8 mouse cellular contexts compared by ENCODE assay signal in the genomic region with DNA sequence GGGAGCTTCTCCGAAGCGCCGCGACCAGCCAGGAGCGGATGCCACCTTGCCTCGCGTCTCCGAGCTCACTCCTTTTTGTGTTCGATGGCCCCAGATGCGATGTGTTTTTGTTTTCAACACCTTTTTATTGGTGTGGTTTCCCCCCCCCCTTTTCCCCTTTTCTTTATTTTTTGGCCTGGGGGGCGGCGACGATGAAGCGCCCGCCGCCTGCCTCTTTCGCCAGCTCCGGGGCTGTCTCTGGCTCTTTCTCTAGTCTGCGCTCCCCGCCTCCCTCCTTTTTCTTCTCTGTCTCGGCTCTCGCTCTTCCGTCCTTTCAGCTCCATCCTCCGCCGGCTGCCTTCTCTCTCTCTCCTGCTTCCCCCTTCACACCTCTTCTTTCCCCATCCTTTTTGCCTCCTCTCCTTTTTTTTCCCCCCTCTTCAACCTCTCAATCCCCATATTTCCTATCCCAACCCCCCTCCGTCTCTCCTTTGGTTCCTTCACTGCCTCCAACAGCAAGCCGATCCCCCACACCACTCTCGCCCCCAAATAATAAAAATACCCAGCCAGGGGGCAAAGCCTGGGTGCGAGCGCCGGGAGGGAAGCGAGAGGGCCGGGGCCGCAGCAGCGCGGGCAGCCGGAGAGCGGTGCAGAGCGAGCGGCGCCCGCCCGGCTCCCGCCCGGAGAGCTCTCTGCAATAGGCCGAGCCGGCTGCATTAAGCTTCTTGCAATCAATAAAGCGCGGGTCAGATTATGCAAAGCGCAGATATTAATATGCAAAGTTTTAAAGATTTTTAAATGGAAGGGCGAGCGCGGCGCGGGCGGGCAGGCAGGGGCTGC. TPM values are rescaled to one million over a fixed set of nuclear protein-coding genes. Genes with fewer than 3 reads are reported as not detected.
A peak's percentile ranks its signal among the peaks of the same experiment; 100 is the strongest.
DNase-seq lines count a peak whose midpoint lies in the region; ATAC-seq and TF ChIP-seq lines count a peak whose summit lies in the region.

No protein-coding gene starts in this region.

- ATAC-seq in heart, embryonic 15.5 days (replicated peaks; ENCODE audit: insufficient number of reproducible peaks, insufficient read depth, low FRiP score, low read depth): peak; percentile 19; the same call in 1 of the 2 replicates
- peak; percentile 69 for ATAC-seq in embryonic facial prominence, embryonic 11.5 days (replicated peaks; ENCODE audit: insufficient number of reproducible peaks, low FRiP score, low TSS enrichment, low read depth)
- peak; percentile 72 for ATAC-seq in midbrain, postnatal 0 days (ENCODE audit: low FRiP score)
- ATAC-seq in monocyte, adult 5-6 weeks (replicated peaks; ENCODE audit: insufficient number of reproducible peaks, low FRiP score, low TSS enrichment, poor library complexity, severe bottlenecking): no peak
- no peak for ATAC-seq in inflammation-experienced regulatory T-cells, adult 6 months

- peak overlapping the region; percentile 52 for H3K4me3 ChIP-seq in heart, embryonic 15.5 days
- peak overlapping the region; percentile 77 to 88 for H3K4me3 ChIP-seq in ES-E14 (ENCODE audit: insufficient read depth in 1 of 2, low read depth in 1 of 2, low read length in 2 of 2, poor library complexity in 1 of 2, severe bottlenecking in 1 of 2)
- peak overlapping the region; percentile 51 for H3K4me3 ChIP-seq in embryonic facial prominence, embryonic 11.5 days (ENCODE audit: low read depth, low read length)
- peak overlapping the region; percentile 77 for H3K4me3 ChIP-seq in midbrain, postnatal 0 days (ENCODE audit: low read depth, low read length)

- H3K9ac ChIP-seq in heart, embryonic 15.5 days: no peak overlapping the region
- peak overlapping the region; percentile 64 for H3K9ac ChIP-seq in ES-E14 (ENCODE audit: insufficient read depth, low read depth, low read length, poor library complexity, severe bottlenecking)
- H3K9ac ChIP-seq in embryonic facial prominence, embryonic 11.5 days (replicated peaks; ENCODE audit: low read length): peak overlapping the region; percentile 43
- peak overlapping the region; percentile 95 for H3K9ac ChIP-seq in midbrain, postnatal 0 days (replicated peaks; ENCODE audit: low read length, poor library complexity, severe bottlenecking)

- H3K4me1 ChIP-seq in heart, embryonic 15.5 days (replicated peaks): peaks cover 25% of the 10 kb centered on the region
- peaks cover 0 to 3% of the 10 kb centered on the region in 2 experiments; a peak in 1 of 4 replicates for H3K4me1 ChIP-seq in ES-E14 (ENCODE audit: control insufficient read depth in 2 of 2, insufficient read depth in 2 of 2, low read length in 2 of 2, poor library complexity in 1 of 2)
- H3K4me1 ChIP-seq in embryonic facial prominence, embryonic 11.5 days (ENCODE audit: control insufficient read depth, insufficient read depth, low read length): peaks cover 4% of the 10 kb centered on the region
- peaks cover 12% of the 10 kb centered on the region for H3K4me1 ChIP-seq in midbrain, postnatal 0 days (ENCODE audit: insufficient read depth, low read length)

- WGBS in heart, embryonic 15.5 days: 1% methylated on average over 55 of the region's 56 CpGs
- under 1% methylated on average over 50 of the region's 56 CpGs for WGBS in embryonic facial prominence, embryonic 11.5 days
- under 1% methylated on average over 50 of the region's 56 CpGs for WGBS in midbrain, postnatal 0 days

- H3K9me3 ChIP-seq in heart, embryonic 15.5 days (replicated peaks): no peaks in the 10 kb centered on the region
- H3K9me3 ChIP-seq in ES-E14 (ENCODE audit: control insufficient read depth, insufficient read depth, low read depth, low read length): no peaks in the 10 kb centered on the region
- H3K9me3 ChIP-seq in embryonic facial prominence, embryonic 11.5 days (replicated peaks; ENCODE audit: control insufficient read depth, low read length): no peaks in the 10 kb centered on the region
- H3K9me3 ChIP-seq in midbrain, postnatal 0 days (ENCODE audit: low read length): no peaks in the 10 kb centered on the region

- H3K4me2 ChIP-seq in heart, embryonic 15.5 days: peak overlapping the region; percentile 75
- peak overlapping the region; percentile 92 for H3K4me2 ChIP-seq in embryonic facial prominence, embryonic 11.5 days (ENCODE audit: low read depth, low read length)
- peak overlapping the region; percentile 66 for H3K4me2 ChIP-seq in midbrain, postnatal 0 days (ENCODE audit: low read depth, low read length, poor library complexity, severe bottlenecking)

- no peak overlapping the region for H3K27ac ChIP-seq in heart, embryonic 15.5 days
- no peak overlapping the region for H3K27ac ChIP-seq in ES-E14 (ENCODE audit: insufficient read depth, low read depth, low read length, poor library complexity, severe bottlenecking)
- peak overlapping the region; percentile 31; the same call in 1 of the 2 replicates for H3K27ac ChIP-seq in embryonic facial prominence, embryonic 11.5 days (replicated peaks; ENCODE audit: low read depth, low read length)
- H3K27ac ChIP-seq in midbrain, postnatal 0 days (ENCODE audit: low read depth, low read length): peak overlapping the region; percentile 99

- DNase-seq in heart, adult 9 months (ENCODE audit: low spot score in 2 of 2): no peak
- DNase-seq in ES-E14 (ENCODE audit: low read depth, low spot score): no peak
- DNase-seq in embryonic facial prominence, embryonic 11.5 days (ENCODE audit: low spot score): peak; percentile 39
- DNase-seq in layer of hippocampus, adult 18-20 months (ENCODE audit: low spot score in 2 of 2): peak; percentile 23 to 44
- peak; percentile 53 for DNase-seq in midbrain, postnatal 0 days (ENCODE audit: low spot score)

- TF ChIP-seq CTCF in midbrain, postnatal 0 days (IDR thresholded peaks at IDR 0.05): no peak

- H3K36me3 ChIP-seq in heart, embryonic 15.5 days: no peaks in the 10 kb centered on the region
- no peaks in the 10 kb centered on the region for H3K36me3 ChIP-seq in ES-E14 (ENCODE audit: control insufficient read depth, insufficient read depth, low read length, poor library complexity, severe bottlenecking)
- H3K36me3 ChIP-seq in embryonic facial prominence, embryonic 11.5 days (replicated peaks; ENCODE audit: control insufficient read depth, insufficient read depth, low read depth, low read length): no peaks in the 10 kb centered on the region
- H3K36me3 ChIP-seq in midbrain, postnatal 0 days (ENCODE audit: insufficient read depth, low read length): no peaks in the 10 kb centered on the region

- in situ Hi-C loops in ES-E14 (cut with MboI; ENCODE audit: low sequenced_read_pairs in 2 of 2, unreplicated experiment in 2 of 2): no loop called here

- peaks cover 96% of the 10 kb centered on the region for H3K27me3 ChIP-seq in heart, embryonic 15.5 days
- H3K27me3 ChIP-seq in embryonic facial prominence, embryonic 11.5 days (ENCODE audit: control insufficient read depth, insufficient read depth, low read length): peaks cover 52% of the 10 kb centered on the region
- H3K27me3 ChIP-seq in midbrain, postnatal 0 days (ENCODE audit: insufficient read depth, low read length): peaks cover 4% of the 10 kb centered on the region; the same call in 1 of the 2 replicates

TF ChIP-seq in ES-E14, 5 proteins besides CTCF, POLR2A, EP300 and RAD21:
- no peak for TF ChIP-seq CHD2 (IDR thresholded peaks at IDR 0.05; ENCODE audit: low read depth, low read length)
- TF ChIP-seq HCFC1 (IDR thresholded peaks at IDR 0.05; ENCODE audit: borderline replicate concordance, insufficient read depth, low read length): no peak
TF ChIP-seq in ES-E14: peak in this region for 0.

RNA-seq across cellular contexts. Expression of a gene that starts 0.5 kb away (rescaled TPM):
- polyA plus RNA-seq in heart, embryonic 15.5 days (2015; fragmentation: Nextera tagmentation; extraction: Ambion mirVana): 0.49 and 1.9 TPM in 2 replicates
- 2.4 and 2.9 TPM in 2 replicates for total RNA-seq in ES-E14 (2012; rRNA removed)
- 4.2 and 9.8 TPM in 2 replicates for polyA plus RNA-seq in embryonic facial prominence, embryonic 11.5 days (2014; fragmentation: Nextera tagmentation; extraction: Ambion mirVana)
- 1 to 10 TPM; 6.9 to 8.1 TPM for total RNA-seq in layer of hippocampus, adult 18-20 months (2021)
- total RNA-seq in midbrain, postnatal 0 days (2014; rRNA removed): 7.6 and 9.0 TPM in 2 replicates
- polyA plus RNA-seq in midbrain, postnatal 0 days (2015; fragmentation: Nextera tagmentation; extraction: Ambion mirVana): 28.9 and 35.9 TPM in 2 replicates
- 35.8 to 70.4 TPM (median 38.0 TPM) in 3 replicates for total RNA-seq in monocyte, adult 5-6 weeks (2017)
- 10 to 100 TPM; 18.1 to 32.0 (median 30.0) TPM for polyA plus RNA-seq in inflammation-experienced regulatory T-cells, adult 6 months (2017; shearing (Covaris generic))

RNA-seq across cellular contexts. Expression of a gene that starts 41.4 kb away (rescaled TPM):
- 6.6 and 9.5 TPM in 2 replicates for polyA plus RNA-seq in heart, embryonic 15.5 days (2015; fragmentation: Nextera tagmentation; extraction: Ambion mirVana)
- total RNA-seq in ES-E14 (2012; rRNA removed): 22.8 and 31.3 TPM in 2 replicates
- polyA plus RNA-seq in embryonic facial prominence, embryonic 11.5 days (2014; fragmentation: Nextera tagmentation; extraction: Ambion mirVana): 7.7 and 7.9 TPM in 2 replicates
- 10 to 100 TPM; 26.8 to 29.9 TPM for total RNA-seq in layer of hippocampus, adult 18-20 months (2021)
- total RNA-seq in midbrain, postnatal 0 days (2014; rRNA removed): 25.9 and 27.8 TPM in 2 replicates
- polyA plus RNA-seq in midbrain, postnatal 0 days (2015; fragmentation: Nextera tagmentation; extraction: Ambion mirVana): 17.7 and 18.7 TPM in 2 replicates
- total RNA-seq in monocyte, adult 5-6 weeks (2017): 75.0 to 94.7 TPM (median 76.7 TPM) in 3 replicates
- polyA plus RNA-seq in inflammation-experienced regulatory T-cells, adult 6 months (2017; shearing (Covaris generic)): 10 to 100 TPM; 24.6 to 26.2 (median 25.0) TPM

RNA-seq across cellular contexts. Expression of a gene that starts 42.2 kb away (rescaled TPM):
- 1.7 and 2.9 TPM in 2 replicates for polyA plus RNA-seq in heart, embryonic 15.5 days (2015; fragmentation: Nextera tagmentation; extraction: Ambion mirVana)
- 5.0 and 5.2 TPM in 2 replicates for total RNA-seq in ES-E14 (2012; rRNA removed)
- polyA plus RNA-seq in embryonic facial prominence, embryonic 11.5 days (2014; fragmentation: Nextera tagmentation; extraction: Ambion mirVana): 2.5 and 3.5 TPM in 2 replicates
- total RNA-seq in layer of hippocampus, adult 18-20 months (2021): 10 to 100 TPM; 12.6 to 12.7 TPM
- total RNA-seq in midbrain, postnatal 0 days (2014; rRNA removed): 8.1 and 9.5 TPM in 2 replicates
- 0.94 and 1.0 TPM in 2 replicates for polyA plus RNA-seq in midbrain, postnatal 0 days (2015; fragmentation: Nextera tagmentation; extraction: Ambion mirVana)
- 2.4 to 9.8 TPM (median 2.6 TPM) in 3 replicates for total RNA-seq in monocyte, adult 5-6 weeks (2017)
- 1 to 10 TPM; 2.2 to 4.0 (median 2.5) TPM for polyA plus RNA-seq in inflammation-experienced regulatory T-cells, adult 6 months (2017; shearing (Covaris generic))

RNA-seq across cellular contexts. Expression of a gene that starts 58.7 kb away (rescaled TPM):
- 6.6 and 9.8 TPM in 2 replicates for polyA plus RNA-seq in heart, embryonic 15.5 days (2015; fragmentation: Nextera tagmentation; extraction: Ambion mirVana)
- 38.2 and 38.5 TPM in 2 replicates for total RNA-seq in ES-E14 (2012; rRNA removed)
- 12.6 and 15.7 TPM in 2 replicates for polyA plus RNA-seq in embryonic facial prominence, embryonic 11.5 days (2014; fragmentation: Nextera tagmentation; extraction: Ambion mirVana)
- total RNA-seq in layer of hippocampus, adult 18-20 months (2021): 100 to 1,000 TPM; 208 to 221 TPM
- 155 and 169 TPM in 2 replicates for total RNA-seq in midbrain, postnatal 0 days (2014; rRNA removed)
- 20.3 and 20.6 TPM in 2 replicates for polyA plus RNA-seq in midbrain, postnatal 0 days (2015; fragmentation: Nextera tagmentation; extraction: Ambion mirVana)
- 42.8 to 71.0 TPM (median 43.0 TPM) in 3 replicates for total RNA-seq in monocyte, adult 5-6 weeks (2017)
- 10 to 100 TPM in 1 of 3 experiments, 1 to 10 TPM in 2; 8.5 to 13.3 (median 8.9) TPM for polyA plus RNA-seq in inflammation-experienced regulatory T-cells, adult 6 months (2017; shearing (Covaris generic))

Comparison
In these comparisons a context has a peak if more than half of its experiments do, and no peak if none do; other contexts are left out.
1. ATAC-seq: peak in heart, embryonic 15.5 days (single experiment), embryonic facial prominence, embryonic 11.5 days (single experiment) and midbrain, postnatal 0 days (single experiment); none in monocyte, adult 5-6 weeks (single experiment) and inflammation-experienced regulatory T-cells, adult 6 months (single experiment).
2. H3K27ac ChIP-seq: peak in embryonic facial prominence, embryonic 11.5 days (single experiment) and midbrain, postnatal 0 days (single experiment); none in heart, embryonic 15.5 days (single experiment) and ES-E14 (single experiment).
3. DNase-seq: peak in embryonic facial prominence, embryonic 11.5 days (single experiment), layer of hippocampus, adult 18-20 months (2 of 2) and midbrain, postnatal 0 days (single experiment); none in heart, adult 9 months (0 of 2) and ES-E14 (single experiment).
4. Peak in every context shown above with its lines, with median percentiles within 50 percentile points of each other: H3K4me2 ChIP-seq and H3K4me3 ChIP-seq.